Mouse (Mus musculus): ENCODE measurements around the gene Dlx1.
A peak's percentile ranks its signal among the peaks of the same experiment; 100 is the strongest.

The Dlx1 gene

GRCm38 (mm10) chr2:71546640-71547071 is 18.7 kb downstream of the Dlx1 start, which contains the start of gene Dlx2:
Gene Dlx2, minus strand, starts transcription at chr2:71546754.
- DNase-seq (ENCODE audit: low read depth, low spot score): no peak

DNA sequence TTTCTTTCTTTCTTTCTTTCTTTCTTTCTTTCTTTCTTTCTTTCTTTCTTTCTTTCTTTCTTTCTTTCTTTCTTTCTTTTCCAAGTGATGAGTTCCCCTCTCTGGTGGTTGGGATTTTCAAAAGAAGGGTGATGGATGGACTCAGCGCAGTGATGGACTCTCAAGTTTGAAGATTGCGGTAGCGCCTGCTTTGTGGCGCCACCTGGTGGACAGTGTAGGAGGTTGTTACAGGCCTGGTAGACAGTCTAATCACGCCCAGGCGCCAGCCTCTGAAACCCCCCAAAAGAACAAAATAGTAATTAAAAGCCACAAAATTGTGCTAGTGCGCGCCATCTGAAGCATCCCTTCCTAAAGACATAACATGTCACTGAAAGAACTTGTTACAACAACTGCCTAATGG is 19.9 kb downstream of the Dlx1 start:
- DNase-seq (ENCODE audit: low read depth, low spot score): peak; percentile 49

- no peak for DNase-seq (ENCODE audit: low read depth, low spot score)
Observed at GRCm38 (mm10) chr2:71550330-71550729, 22.4 kb downstream of the Dlx1 start.

- DNase-seq (ENCODE audit: low read depth, low spot score): no peak
Observed at GRCm38 (mm10) chr2:71551704-71552103, 23.8 kb downstream of the Dlx1 start.

- DNase-seq (ENCODE audit: low read depth, low spot score): no peak
Observed at GRCm38 (mm10) chr2:71556071-71556470, 28.2 kb downstream of the Dlx1 start.

GRCm38 (mm10) chr2:71566466-71566865 is 38.6 kb downstream of the Dlx1 start:
- no peak for DNase-seq (ENCODE audit: low read depth, low spot score)

DNA sequence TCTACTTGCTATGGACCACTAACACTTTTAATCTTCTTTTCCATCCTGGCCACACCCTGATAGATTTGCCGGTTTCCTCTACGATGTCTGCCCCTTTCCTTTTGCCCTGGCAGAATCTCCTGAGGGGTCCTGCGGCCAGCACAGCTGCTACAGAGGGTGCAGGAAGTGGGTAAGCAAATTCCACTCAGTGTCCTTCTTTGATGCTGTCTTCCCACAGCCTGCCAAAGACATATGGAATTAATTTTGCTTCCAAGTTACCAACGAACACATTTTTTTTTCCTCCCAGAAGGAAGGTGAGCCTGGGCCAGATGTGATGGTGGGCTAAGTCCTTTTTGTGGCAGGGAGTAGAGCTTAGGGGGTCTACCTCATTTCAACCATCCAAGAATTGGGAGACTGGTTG is 45.8 kb downstream of the Dlx1 start:
- DNase-seq (ENCODE audit: low read depth, low spot score): no peak

DNA sequence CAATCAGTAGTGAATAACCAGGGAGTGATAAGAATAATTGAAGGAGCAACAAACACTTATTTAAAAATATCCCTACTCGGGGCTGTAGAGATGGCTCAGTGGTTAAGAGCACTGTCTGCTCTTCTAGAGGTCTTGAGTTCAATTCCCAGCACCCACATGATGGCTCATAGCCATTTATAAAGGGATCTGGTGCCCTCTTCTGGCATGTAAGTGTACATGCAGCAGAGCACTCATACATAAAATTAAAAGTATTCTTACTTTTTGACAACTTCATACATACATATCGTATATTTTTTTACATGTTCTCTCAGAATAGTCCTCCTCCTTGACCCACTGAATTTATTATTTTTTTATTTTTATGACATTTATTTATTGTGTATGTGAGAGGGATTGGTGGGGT is 49.1 kb downstream of the Dlx1 start:
- no peak for DNase-seq (ENCODE audit: low read depth, low spot score)

DNA sequence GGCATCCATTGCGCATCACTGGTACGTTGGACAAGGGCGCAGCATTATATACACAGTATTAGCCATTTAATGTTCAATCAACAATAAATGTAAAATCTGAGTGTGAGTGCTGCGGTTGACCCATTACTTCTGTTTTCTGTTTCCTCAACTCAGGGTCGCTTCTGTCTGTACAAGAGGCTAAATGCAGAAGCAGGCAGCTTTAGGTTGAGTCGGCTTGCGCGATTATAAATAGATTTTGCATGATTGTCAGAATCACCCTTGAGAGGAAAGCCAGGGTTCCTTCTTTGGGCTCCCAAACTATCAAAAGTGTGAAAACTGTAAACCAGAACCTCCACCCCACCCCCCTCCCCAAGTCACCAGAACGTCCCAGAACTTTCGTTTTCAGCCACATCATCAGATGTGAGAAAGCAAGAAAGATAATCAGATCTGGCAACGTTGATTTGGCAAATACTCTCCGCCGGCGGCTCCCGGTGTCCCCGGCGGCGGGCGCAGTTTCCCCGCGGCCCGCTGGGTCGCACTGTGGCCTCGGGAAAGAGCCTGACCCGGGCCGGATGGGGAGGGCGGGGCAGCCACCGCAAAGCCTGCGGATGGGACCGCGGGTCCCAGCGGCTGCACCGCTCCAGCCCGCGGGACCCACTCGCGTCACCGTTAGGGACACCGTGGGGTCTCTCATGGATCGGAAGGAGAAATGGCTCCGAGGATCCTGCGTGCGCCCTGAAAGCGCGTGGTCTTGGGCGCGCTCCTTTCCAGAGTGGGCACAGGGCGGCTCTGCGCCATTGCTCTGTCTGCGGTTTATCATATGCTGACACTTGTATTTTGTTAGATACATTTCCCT is 52.9 kb downstream of the Dlx1 start:
- DNase-seq (ENCODE audit: low read depth, low spot score): peak; percentile 11

GRCm38 (mm10) chr2:71581488-71581887 is 53.6 kb downstream of the Dlx1 start:
- no peak for DNase-seq (ENCODE audit: low read depth, low spot score)
